Mouse (Mus musculus): Measurements from ENCODE around the gene Bmp2k. TPM values are rescaled to one million over a fixed set of nuclear protein-coding genes. Genes with fewer than 3 reads are reported as not detected.

The Bmp2k gene
- polyA plus RNA-seq, 1 experiment from 2014 or later: 8.4 TPM

DNA sequence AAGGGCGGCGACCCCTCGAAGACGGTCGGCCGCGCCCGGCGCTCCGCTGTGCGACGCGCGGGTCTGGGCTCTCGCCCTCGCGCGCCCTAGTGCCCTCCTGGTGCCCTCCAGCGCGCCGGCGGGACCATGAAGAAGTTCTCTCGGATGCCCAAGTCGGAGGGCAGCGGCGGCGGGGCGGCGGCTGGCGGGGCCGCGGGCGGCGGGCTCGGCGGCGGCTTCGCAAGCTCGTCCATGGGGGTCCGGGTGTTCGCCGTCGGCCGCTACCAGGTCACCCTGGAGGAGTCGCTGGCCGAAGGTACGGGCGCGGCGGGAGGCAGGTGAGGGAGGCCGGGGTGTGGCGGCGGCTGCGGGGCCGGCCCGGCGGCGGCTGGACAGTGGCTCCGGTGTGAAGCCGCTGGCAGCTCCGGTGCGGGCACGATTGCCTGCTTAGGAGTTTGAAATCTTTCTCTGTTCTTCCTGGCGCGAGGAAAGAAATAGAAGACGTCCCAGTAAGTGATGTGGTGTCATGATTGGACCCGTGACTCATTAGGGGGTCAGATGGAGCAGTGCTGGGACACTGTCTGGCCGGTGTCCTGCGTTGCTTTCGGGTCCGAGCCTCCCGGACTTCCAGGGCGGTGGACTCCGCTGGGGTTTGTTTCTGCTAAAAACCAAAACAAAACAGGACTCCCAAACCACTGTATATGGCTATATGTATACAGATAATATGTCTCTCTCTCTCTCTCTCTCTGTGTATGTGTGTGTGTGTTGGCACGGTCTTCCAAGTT, 495 bp downstream of the Bmp2k start:
- Histone ChIP-seq H3K4me3 (peak overlapping the region; percentile 88), H3K9ac (replicated peaks) (peak overlapping the region; percentile 76), H3K4me2 (replicated peaks) (peak overlapping the region; percentile 90), H3K27me3 (no peaks in the 10 kb centered on the region), H3K9me3 (no peaks in the 10 kb centered on the region), H3K27ac (replicated peaks) (peak overlapping the region; percentile 85), H3K36me3 (no peaks in the 10 kb centered on the region), H3K4me1 (peaks cover 25% of the 10 kb centered on the region)
- WGBS: under 1% methylated on average over 74 of the region's 75 CpGs
- ATAC-seq (replicated peaks): peak; percentile 14

DNA sequence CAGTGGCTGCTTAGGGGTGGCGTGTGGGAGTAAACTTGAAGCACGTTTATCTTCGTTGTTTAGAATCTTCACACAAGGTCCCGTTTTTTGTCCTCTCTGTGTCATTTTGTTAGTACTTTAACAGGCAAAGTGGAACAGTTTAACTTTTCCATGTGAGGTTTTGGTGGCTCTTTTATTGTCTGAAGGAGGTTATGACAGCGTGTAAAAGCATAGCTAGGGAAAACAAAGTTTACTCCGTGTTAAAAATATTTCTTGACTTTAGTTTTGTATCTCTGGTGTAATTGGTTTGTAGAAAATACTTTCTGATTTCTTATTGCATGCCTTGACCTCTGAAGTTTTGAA, 1.0 kb downstream of the Bmp2k start:
- no peaks in the 10 kb centered on the region for H3K36me3 ChIP-seq
- WGBS: 7% methylated on average over 6 of the region's 6 CpGs
- H3K9me3 ChIP-seq: no peaks in the 10 kb centered on the region
- H3K4me2 ChIP-seq (replicated peaks): peak overlapping the region; percentile 90
- peak overlapping the region; percentile 88 for H3K4me3 ChIP-seq
- peaks cover 25% of the 10 kb centered on the region for H3K4me1 ChIP-seq
- peak overlapping the region; percentile 76 for H3K9ac ChIP-seq (replicated peaks)
- H3K27me3 ChIP-seq: no peaks in the 10 kb centered on the region
- ATAC-seq (replicated peaks): no peak
- no peak overlapping the region for H3K27ac ChIP-seq (replicated peaks)

- Histone ChIP-seq H3K9me3 (no peaks in the 10 kb centered on the region), H3K9ac (replicated peaks) (no peak overlapping the region), H3K27me3 (no peaks in the 10 kb centered on the region), H3K36me3 (no peaks in the 10 kb centered on the region), H3K4me2 (replicated peaks) (no peak overlapping the region), H3K4me3 (no peak overlapping the region), H3K4me1 (peaks cover 25% of the 10 kb centered on the region), H3K27ac (replicated peaks) (no peak overlapping the region)
- WGBS: 82% methylated on average over 7 of the region's 7 CpGs
- ATAC-seq (replicated peaks): no peak
These were observed 2.1 kb downstream of the Bmp2k start for GRCm38 (mm10) chr5:96999601-97000000.

DNA sequence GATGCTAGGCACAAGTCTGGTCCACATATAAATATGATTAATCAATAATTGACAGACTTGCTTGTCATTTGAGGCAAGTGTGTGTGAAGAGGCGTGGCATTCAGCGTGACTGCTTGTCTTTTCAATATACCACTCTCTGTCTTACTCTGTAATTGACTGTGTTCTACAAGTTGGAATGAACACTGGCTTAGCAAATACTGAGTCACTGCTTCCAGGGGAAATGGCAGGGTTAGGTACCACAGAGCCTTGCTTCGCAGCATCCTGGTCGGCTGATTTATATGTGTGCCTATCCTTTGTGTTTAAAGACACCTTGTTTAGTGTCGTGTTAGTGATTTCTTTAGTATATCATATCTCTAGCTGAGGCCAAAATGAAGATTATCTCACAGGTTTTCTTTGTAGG, 3.0 kb downstream of the Bmp2k start:
- Histone ChIP-seq H3K4me1 (peaks cover 25% of the 10 kb centered on the region), H3K27me3 (no peaks in the 10 kb centered on the region), H3K27ac (replicated peaks) (no peak overlapping the region), H3K36me3 (no peaks in the 10 kb centered on the region), H3K4me3 (no peak overlapping the region), H3K9ac (replicated peaks) (no peak overlapping the region), H3K4me2 (replicated peaks) (no peak overlapping the region), H3K9me3 (no peaks in the 10 kb centered on the region)
- no peak for ATAC-seq (replicated peaks)
- 91% methylated on average over 5 of the region's 5 CpGs for WGBS

DNA sequence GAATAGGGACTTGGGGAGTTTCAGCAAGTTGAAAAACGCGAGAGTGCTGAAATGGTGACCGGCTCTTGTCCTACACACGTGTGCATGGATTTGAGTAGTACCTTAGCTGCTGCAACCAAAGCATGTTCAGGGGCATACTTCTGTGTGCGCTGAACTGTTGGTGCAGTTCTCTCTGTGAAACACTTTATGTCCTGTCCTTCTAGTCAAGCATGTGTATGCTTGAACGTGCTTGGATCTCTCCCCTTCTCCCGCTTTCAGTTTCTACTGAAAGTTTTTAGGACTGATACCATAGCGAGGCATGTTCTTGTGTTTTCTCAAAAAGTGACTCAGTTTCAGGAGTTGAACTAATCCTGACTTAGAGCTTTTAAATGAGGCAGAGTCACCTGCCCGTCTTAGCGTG, 3.7 kb downstream of the Bmp2k start:
- H3K9me3 ChIP-seq: no peaks in the 10 kb centered on the region
- H3K4me1 ChIP-seq: peaks cover 20% of the 10 kb centered on the region
- no peak overlapping the region for H3K9ac ChIP-seq (replicated peaks)
- no peak overlapping the region for H3K4me2 ChIP-seq (replicated peaks)
- no peak overlapping the region for H3K4me3 ChIP-seq
- 88% methylated on average over 10 of the region's 10 CpGs for WGBS
- H3K27ac ChIP-seq (replicated peaks): no peak overlapping the region
- no peaks in the 10 kb centered on the region for H3K27me3 ChIP-seq
- no peaks in the 10 kb centered on the region for H3K36me3 ChIP-seq
- ATAC-seq (replicated peaks): no peak

GRCm38 (mm10) chr5:97001571-97001970, 4.1 kb downstream of the Bmp2k start:
- Histone ChIP-seq H3K36me3 (no peaks in the 10 kb centered on the region), H3K9ac (replicated peaks) (no peak overlapping the region), H3K27ac (replicated peaks) (no peak overlapping the region), H3K27me3 (no peaks in the 10 kb centered on the region), H3K4me2 (replicated peaks) (no peak overlapping the region), H3K4me1 (peaks cover 16% of the 10 kb centered on the region), H3K9me3 (no peaks in the 10 kb centered on the region), H3K4me3 (no peak overlapping the region)
- no peak for ATAC-seq (replicated peaks)
- 96% methylated on average over 5 of the region's 5 CpGs for WGBS

- H3K9me3 ChIP-seq: no peaks in the 10 kb centered on the region
- H3K4me3 ChIP-seq: no peak overlapping the region
- no peaks in the 10 kb centered on the region for H3K36me3 ChIP-seq
- no peaks in the 10 kb centered on the region for H3K27me3 ChIP-seq
- no peak for ATAC-seq (replicated peaks)
- no peak overlapping the region for H3K27ac ChIP-seq (replicated peaks)
- H3K4me1 ChIP-seq: peaks cover 13% of the 10 kb centered on the region
- 94% methylated on average over 5 of the region's 5 CpGs for WGBS
- H3K4me2 ChIP-seq (replicated peaks): no peak overlapping the region
- no peak overlapping the region for H3K9ac ChIP-seq (replicated peaks)
These were observed 4.8 kb downstream of the Bmp2k start for GRCm38 (mm10) chr5:97002336-97002735.

GRCm38 (mm10) chr5:97002937-97003336, 5.4 kb downstream of the Bmp2k start:
- Histone ChIP-seq H3K36me3 (no peaks in the 10 kb centered on the region), H3K9ac (replicated peaks) (no peak overlapping the region), H3K4me1 (peaks cover 13% of the 10 kb centered on the region), H3K4me2 (replicated peaks) (no peak overlapping the region), H3K4me3 (no peak overlapping the region), H3K27ac (replicated peaks) (no peak overlapping the region), H3K9me3 (no peaks in the 10 kb centered on the region), H3K27me3 (no peaks in the 10 kb centered on the region)
- 90% methylated on average over 7 of the region's 7 CpGs for WGBS
- no peak for ATAC-seq (replicated peaks)

DNA sequence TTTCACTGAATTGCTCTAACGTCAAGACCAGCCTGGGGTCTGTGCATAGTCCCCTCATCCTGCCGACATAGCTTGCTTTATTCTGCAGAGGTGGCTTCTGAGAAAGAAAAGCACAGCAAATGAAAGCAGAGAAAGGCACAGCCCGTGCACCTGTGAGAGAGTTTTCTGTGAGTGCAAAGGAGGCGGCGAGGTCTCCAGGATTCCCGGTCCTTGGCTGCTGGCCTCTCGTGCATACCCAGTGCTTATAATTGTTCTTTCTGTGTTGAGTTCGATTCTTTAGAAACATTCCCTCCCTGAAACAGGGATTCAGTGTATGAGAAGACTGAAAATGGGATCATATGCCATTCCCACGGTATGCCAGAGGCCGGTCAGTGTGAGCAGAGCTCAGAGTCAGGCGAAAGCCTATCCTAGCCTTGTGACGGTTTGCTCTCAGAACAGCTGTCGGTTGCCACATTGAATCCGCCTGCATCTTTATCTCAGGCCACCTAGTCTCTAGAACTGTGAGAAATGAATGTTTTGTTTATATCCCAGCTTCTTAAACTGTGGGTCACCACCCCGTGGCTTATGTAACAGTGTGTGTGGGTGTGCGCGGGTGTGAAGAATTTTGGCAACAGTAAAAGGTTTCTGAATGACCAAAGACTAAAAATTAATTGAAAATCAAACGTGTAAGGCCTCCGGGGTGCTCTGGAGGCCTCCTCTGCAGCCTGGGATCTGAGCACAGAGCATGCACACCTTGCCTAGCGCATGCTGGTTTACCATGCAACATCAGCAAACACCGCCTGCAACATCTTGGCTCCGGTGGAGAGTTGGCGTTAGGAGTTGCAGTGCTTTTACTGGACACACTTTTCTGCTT, 6.9 kb downstream of the Bmp2k start:
- Histone ChIP-seq H3K9me3 (no peaks in the 10 kb centered on the region), H3K36me3 (no peaks in the 10 kb centered on the region), H3K27ac (replicated peaks) (no peak overlapping the region), H3K9ac (replicated peaks) (no peak overlapping the region), H3K4me3 (no peak overlapping the region), H3K27me3 (no peaks in the 10 kb centered on the region), H3K4me2 (replicated peaks) (no peak overlapping the region), H3K4me1 (0 out of 2 replicates have a peak, but pooled peaks cover under 1% of the 10 kb centered on the region)
- no peak for ATAC-seq (replicated peaks)
- WGBS: 78% methylated on average over 23 of the region's 23 CpGs

DNA sequence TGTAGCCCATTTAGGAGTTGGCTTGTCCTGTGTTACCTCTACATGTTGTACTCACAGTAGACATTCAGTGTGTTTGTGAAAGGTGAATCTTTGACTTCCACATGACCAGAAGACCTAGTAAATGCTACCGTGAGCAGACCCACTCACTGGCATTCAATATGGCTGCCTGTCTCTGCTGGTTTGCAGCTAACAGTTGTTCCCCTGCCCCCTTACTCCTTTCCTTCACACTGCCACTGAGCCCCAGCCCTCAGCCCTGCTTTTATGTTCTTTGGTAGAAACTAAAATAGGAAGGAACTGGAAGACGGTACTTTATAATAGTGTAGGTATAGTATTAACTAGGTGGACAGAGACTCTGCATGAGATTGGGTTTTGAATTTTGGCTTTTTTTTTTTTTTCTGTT, 8.4 kb downstream of the Bmp2k start:
- H3K27me3 ChIP-seq: no peaks in the 10 kb centered on the region
- no peak overlapping the region for H3K4me2 ChIP-seq (replicated peaks)
- no peaks in the 10 kb centered on the region for H3K4me1 ChIP-seq
- ATAC-seq (replicated peaks): no peak
- no peak overlapping the region for H3K4me3 ChIP-seq
- no peak overlapping the region for H3K9ac ChIP-seq (replicated peaks)
- no peak overlapping the region for H3K27ac ChIP-seq (replicated peaks)
- H3K9me3 ChIP-seq: no peaks in the 10 kb centered on the region
- H3K36me3 ChIP-seq: no peaks in the 10 kb centered on the region
- WGBS: 89% methylated on average over 2 of the region's 2 CpGs

DNA sequence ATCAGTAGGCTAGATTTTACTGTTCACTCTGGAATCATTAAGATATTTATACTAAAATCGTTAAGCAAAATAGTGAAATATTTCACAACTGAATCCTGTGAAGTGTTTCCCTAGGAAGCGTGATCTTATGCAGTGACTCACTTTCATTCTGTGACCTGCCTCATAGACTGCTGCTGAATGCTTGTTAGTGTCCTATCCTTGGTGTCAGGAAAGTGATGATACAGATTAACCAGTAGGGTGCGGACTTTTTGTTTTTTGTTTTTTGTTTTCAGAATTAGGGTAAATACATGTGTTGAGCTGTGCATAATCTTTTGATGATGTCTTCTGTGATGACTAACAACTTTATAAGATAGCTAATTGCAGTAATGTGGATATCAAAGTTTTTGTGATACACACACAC, 9.4 kb downstream of the Bmp2k start:
- no peak for ATAC-seq (replicated peaks)
- H3K36me3 ChIP-seq: no peaks in the 10 kb centered on the region
- H3K27ac ChIP-seq (replicated peaks): no peak overlapping the region

DNA sequence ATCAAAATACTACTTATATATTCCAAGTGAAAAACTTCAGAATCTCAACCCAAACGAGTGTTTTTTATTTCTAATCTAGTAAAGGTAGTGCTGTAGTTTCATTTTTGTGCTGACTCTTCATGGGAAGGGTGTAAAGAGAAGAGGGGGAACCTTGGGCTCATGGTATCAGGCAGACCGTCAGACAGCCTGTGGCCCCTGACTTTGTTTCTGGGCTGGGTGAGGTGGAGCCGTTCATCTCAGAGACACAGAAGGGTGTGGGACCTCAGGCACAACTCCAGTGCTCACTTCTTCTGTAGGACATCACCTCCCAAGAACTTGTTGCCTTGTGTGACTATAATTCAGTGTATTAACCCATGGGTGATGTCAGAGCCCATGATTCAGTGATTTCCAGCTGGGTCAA, 10.0 kb downstream of the Bmp2k start:
- no peaks in the 10 kb centered on the region for H3K9me3 ChIP-seq
- 94% methylated on average over 3 of the region's 3 CpGs for WGBS
- H3K36me3 ChIP-seq: no peaks in the 10 kb centered on the region
- H3K9ac ChIP-seq (replicated peaks): no peak overlapping the region
- H3K27ac ChIP-seq (replicated peaks): no peak overlapping the region
- no peak overlapping the region for H3K4me3 ChIP-seq
- no peak overlapping the region for H3K4me2 ChIP-seq (replicated peaks)
- no peaks in the 10 kb centered on the region for H3K4me1 ChIP-seq
- no peaks in the 10 kb centered on the region for H3K27me3 ChIP-seq
- no peak for ATAC-seq (replicated peaks)

More for the DNA sequence above, 9.4 kb downstream of the Bmp2k start:
- no peak overlapping the region for H3K4me2 ChIP-seq (replicated peaks)
- H3K9me3 ChIP-seq: no peaks in the 10 kb centered on the region
- no peaks in the 10 kb centered on the region for H3K27me3 ChIP-seq
- H3K9ac ChIP-seq (replicated peaks): no peak overlapping the region
- WGBS: 84% methylated on average over 3 of the region's 3 CpGs
- H3K4me1 ChIP-seq: no peaks in the 10 kb centered on the region
- H3K4me3 ChIP-seq: no peak overlapping the region

Data from forebrain, embryonic 15.5 days (tissue).